Mouse (Mus musculus): ENCODE measurements around the gene Rapsn.

GRCm38 (mm10) chr2:91035385-91035784, at the start of gene Rapsn:
- TF ChIP-seq POLR2A (IDR thresholded peaks at IDR 0.05; ENCODE audit: borderline replicate concordance, low read depth, low read length) = no peak
- TF ChIP-seq CTCF (IDR thresholded peaks at IDR 0.05; ENCODE audit: low read depth, low read length) = no peak
